Mouse (Mus musculus): ENCODE results near the gene Phf1. TPM values are rescaled to one million over a fixed set of nuclear protein-coding genes. Genes with fewer than 3 reads are reported as not detected.

Phf1 gene
- polyA plus RNA-seq, 1 experiment from 2014 or later = 5.5 TPM

DNA sequence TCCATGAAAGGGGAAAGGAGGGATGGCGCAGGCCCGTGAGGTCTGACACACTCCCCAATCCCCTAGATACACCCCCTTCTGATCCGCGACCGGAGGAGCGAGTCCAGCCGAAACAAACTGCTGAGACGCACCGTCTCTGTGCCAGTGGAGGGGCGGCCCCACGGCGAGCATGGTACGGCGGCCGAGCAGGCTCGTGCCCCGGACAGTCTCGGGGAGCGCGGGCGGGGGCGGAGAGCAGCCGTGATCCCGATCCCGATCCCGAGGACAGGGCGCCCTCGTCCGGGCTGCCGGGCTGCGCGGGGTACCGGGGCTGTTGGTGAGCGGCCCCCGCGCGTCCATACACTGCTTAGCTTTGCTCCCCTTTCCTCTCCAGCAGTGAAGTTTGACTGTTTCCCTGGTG, 13.7 kb downstream of the Phf1 start:
- Histone ChIP-seq H3K4me1 (replicated peaks; ENCODE audit: control insufficient read depth, insufficient read depth, low read length) (peaks cover 32% of the 10 kb centered on the region), H3K27ac (ENCODE audit: low read depth, low read length) (peak overlapping the region; percentile 77), H3K36me3 (ENCODE audit: control insufficient read depth, insufficient read depth, low read length) (no peaks in the 10 kb centered on the region), H3K9me3 (ENCODE audit: control insufficient read depth, low read length) (no peaks in the 10 kb centered on the region), H3K9ac (ENCODE audit: low read depth, low read length) (peak overlapping the region; percentile 73), H3K4me3 (ENCODE audit: low read depth, low read length) (peak overlapping the region; percentile 43), H3K27me3 (ENCODE audit: control insufficient read depth, insufficient read depth, low read length) (no peaks in the 10 kb centered on the region), H3K4me2 (replicated peaks; ENCODE audit: low read depth, low read length) (peak overlapping the region; percentile 78)
- WGBS = 1% methylated on average over 35 of the region's 37 CpGs
- DNase-seq (ENCODE audit: low spot score) (peak; percentile 70), ATAC-seq (ENCODE audit: low FRiP score) (peak; percentile 28)

GRCm38 (mm10) chr17:26947231-26948100, 14.6 kb downstream of the Phf1 start:
- ATAC-seq (ENCODE audit: low FRiP score) = no peak

GRCm38 (mm10) chr17:26948316-26949050, 15.6 kb downstream of the Phf1 start:
- 0 out of 2 replicates have a peak, but pooled peaks have one; percentile 10 for ATAC-seq (ENCODE audit: low FRiP score)
- Histone ChIP-seq H3K9ac (ENCODE audit: low read depth, low read length) (peak overlapping the region; percentile 89), H3K9me3 (ENCODE audit: control insufficient read depth, low read length) (no peaks in the 10 kb centered on the region), H3K27ac (ENCODE audit: low read depth, low read length) (peak overlapping the region; percentile 87), H3K4me2 (replicated peaks; ENCODE audit: low read depth, low read length) (peak overlapping the region; percentile 100), H3K4me1 (replicated peaks; ENCODE audit: control insufficient read depth, insufficient read depth, low read length) (peaks cover 45% of the 10 kb centered on the region), H3K27me3 (ENCODE audit: control insufficient read depth, insufficient read depth, low read length) (no peaks in the 10 kb centered on the region), H3K36me3 (ENCODE audit: control insufficient read depth, insufficient read depth, low read length) (no peaks in the 10 kb centered on the region), H3K4me3 (ENCODE audit: low read depth, low read length) (peak overlapping the region; percentile 68)
- peak; percentile 77 for DNase-seq (ENCODE audit: low spot score)
- under 1% methylated on average over 46 of the region's 87 CpGs for WGBS

More at GRCm38 (mm10) chr17:26947231-26948100, 14.6 kb downstream of the Phf1 start:
- H3K9me3 ChIP-seq (ENCODE audit: control insufficient read depth, low read length) = no peaks in the 10 kb centered on the region
- peak overlapping the region; percentile 43; the same call in 1 of the 2 replicates for H3K4me3 ChIP-seq (ENCODE audit: low read depth, low read length)
- H3K36me3 ChIP-seq (ENCODE audit: control insufficient read depth, insufficient read depth, low read length) = no peaks in the 10 kb centered on the region
- H3K27ac ChIP-seq (ENCODE audit: low read depth, low read length) = peak overlapping the region; percentile 77
- 0 out of 2 replicates have a peak overlapping the region, but pooled peaks have one; percentile 73 for H3K9ac ChIP-seq (ENCODE audit: low read depth, low read length)
- H3K4me2 ChIP-seq (replicated peaks; ENCODE audit: low read depth, low read length) = peak overlapping the region; percentile 78
- no peaks in the 10 kb centered on the region for H3K27me3 ChIP-seq (ENCODE audit: control insufficient read depth, insufficient read depth, low read length)
- WGBS = 25% methylated on average over 12 of the region's 12 CpGs
- H3K4me1 ChIP-seq (replicated peaks; ENCODE audit: control insufficient read depth, insufficient read depth, low read length) = peaks cover 41% of the 10 kb centered on the region
- DNase-seq (ENCODE audit: low spot score) = peak; percentile 30

DNA sequence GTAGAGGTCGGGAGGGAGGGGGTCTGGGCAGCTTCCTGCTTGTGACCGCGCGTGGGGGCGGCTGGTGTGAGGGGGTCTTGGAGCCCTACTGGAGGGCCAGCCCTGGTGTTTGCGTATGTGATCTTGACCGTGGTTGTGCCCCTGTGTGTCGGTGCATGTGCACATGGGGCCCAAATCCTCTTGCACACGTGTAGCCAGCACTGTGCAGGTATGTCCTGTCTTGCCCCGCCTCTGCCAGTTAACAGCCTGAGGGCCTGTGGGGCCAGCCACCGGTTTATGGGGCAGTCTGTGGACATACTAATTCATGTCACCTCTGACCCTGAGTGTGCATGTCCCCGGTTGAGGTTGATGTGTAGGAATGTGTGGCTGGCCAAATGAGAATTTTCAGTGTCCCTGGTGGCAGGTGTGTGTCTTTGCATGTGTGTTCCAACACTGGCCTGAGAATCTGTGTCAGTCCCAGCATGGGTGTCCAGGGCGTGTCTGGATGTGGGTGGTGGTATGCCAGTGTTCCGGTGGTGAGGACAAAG, 16.3 kb downstream of the Phf1 start:
- peaks cover 50% of the 10 kb centered on the region for H3K4me1 ChIP-seq (replicated peaks; ENCODE audit: control insufficient read depth, insufficient read depth, low read length)
- peak overlapping the region; percentile 100 for H3K4me2 ChIP-seq (replicated peaks; ENCODE audit: low read depth, low read length)
- H3K27me3 ChIP-seq (ENCODE audit: control insufficient read depth, insufficient read depth, low read length) = no peaks in the 10 kb centered on the region
- H3K4me3 ChIP-seq (ENCODE audit: low read depth, low read length) = peak overlapping the region; percentile 68
- peak; percentile 56 for DNase-seq (ENCODE audit: low spot score)
- peak overlapping the region; percentile 87 for H3K27ac ChIP-seq (ENCODE audit: low read depth, low read length)
- no peaks in the 10 kb centered on the region for H3K36me3 ChIP-seq (ENCODE audit: control insufficient read depth, insufficient read depth, low read length)
- no peaks in the 10 kb centered on the region for H3K9me3 ChIP-seq (ENCODE audit: control insufficient read depth, low read length)
- WGBS = 10% methylated on average over 9 of the region's 14 CpGs
- peak overlapping the region; percentile 89 for H3K9ac ChIP-seq (ENCODE audit: low read depth, low read length)
- peak; percentile 23; the same call in 1 of the 2 replicates for ATAC-seq (ENCODE audit: low FRiP score)

DNA sequence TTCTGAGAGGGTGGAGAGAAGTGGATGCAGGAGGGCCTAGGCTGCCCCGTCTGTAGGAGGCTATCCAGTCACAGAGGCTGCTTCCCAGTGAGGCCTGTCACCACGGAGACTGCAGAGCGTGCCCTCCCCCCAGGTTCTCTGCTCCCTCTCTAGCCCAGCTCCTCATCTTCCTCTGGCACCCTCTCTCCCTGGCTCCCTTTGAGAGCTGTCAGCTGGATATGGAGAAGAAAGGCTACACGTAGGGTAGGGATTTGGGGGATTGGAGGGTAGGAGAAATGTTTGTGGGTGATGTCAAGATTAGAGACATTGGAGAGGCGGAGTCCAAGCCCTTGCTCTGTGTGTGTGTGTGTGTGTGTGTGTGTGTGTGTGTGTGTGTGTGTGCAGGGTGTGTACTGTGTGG, 17.0 kb downstream of the Phf1 start:
- WGBS = 33% methylated on average over 5 of the region's 5 CpGs
- Histone ChIP-seq H3K9me3 (ENCODE audit: control insufficient read depth, low read length) (no peaks in the 10 kb centered on the region), H3K4me1 (replicated peaks; ENCODE audit: control insufficient read depth, insufficient read depth, low read length) (peaks cover 50% of the 10 kb centered on the region), H3K9ac (ENCODE audit: low read depth, low read length) (0 out of 2 replicates have a peak overlapping the region, but pooled peaks have one; percentile 89), H3K27me3 (ENCODE audit: control insufficient read depth, insufficient read depth, low read length) (no peaks in the 10 kb centered on the region), H3K27ac (ENCODE audit: low read depth, low read length) (peak overlapping the region; percentile 87; the same call in 1 of the 2 replicates), H3K4me2 (replicated peaks; ENCODE audit: low read depth, low read length) (peak overlapping the region; percentile 100; the same call in 1 of the 2 replicates), H3K4me3 (ENCODE audit: low read depth, low read length) (peak overlapping the region; percentile 68; the same call in 1 of the 2 replicates), H3K36me3 (ENCODE audit: control insufficient read depth, insufficient read depth, low read length) (no peaks in the 10 kb centered on the region)
- no peak for DNase-seq (ENCODE audit: low spot score)
- no peak for ATAC-seq (ENCODE audit: low FRiP score)

- no peak for DNase-seq (ENCODE audit: low spot score)
- peak overlapping the region; percentile 56 for H3K9ac ChIP-seq (ENCODE audit: low read depth, low read length)
- WGBS = 39% methylated on average over 7 of the region's 7 CpGs
Observed at GRCm38 (mm10) chr17:26950560-26951288, 17.9 kb downstream of the Phf1 start.

DNA sequence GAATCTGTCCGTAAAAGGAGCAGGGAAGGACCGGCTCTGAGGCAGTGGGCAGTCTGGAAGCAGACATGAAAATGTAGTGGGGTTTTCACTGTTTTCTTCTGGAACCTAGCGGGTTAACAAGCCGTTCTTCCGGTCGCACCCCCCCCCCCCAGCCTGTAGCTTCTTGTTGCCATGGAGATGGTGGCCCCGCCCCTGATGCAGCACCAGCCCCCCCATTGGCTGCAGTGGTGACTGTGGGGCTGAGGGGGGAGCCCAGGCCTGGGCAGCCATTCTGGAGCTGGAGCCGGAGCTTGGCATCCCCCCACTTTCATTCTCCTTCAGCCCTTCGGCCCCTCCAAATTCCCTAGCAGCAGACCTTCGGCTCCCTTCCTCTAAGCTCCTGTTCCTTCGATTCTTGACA, 18.6 kb downstream of the Phf1 start:
- Histone ChIP-seq H3K9ac (ENCODE audit: low read depth, low read length) (peak overlapping the region; percentile 66), H3K4me3 (ENCODE audit: low read depth, low read length) (peak overlapping the region; percentile 27), H3K36me3 (ENCODE audit: control insufficient read depth, insufficient read depth, low read length) (0 out of 2 replicates have a peak, but pooled peaks cover 2% of the 10 kb centered on the region), H3K27ac (ENCODE audit: low read depth, low read length) (peak overlapping the region; percentile 74), H3K4me2 (replicated peaks; ENCODE audit: low read depth, low read length) (peak overlapping the region; percentile 82), H3K4me1 (replicated peaks; ENCODE audit: control insufficient read depth, insufficient read depth, low read length) (peaks cover 43% of the 10 kb centered on the region), H3K27me3 (ENCODE audit: control insufficient read depth, insufficient read depth, low read length) (no peaks in the 10 kb centered on the region), H3K9me3 (ENCODE audit: control insufficient read depth, low read length) (no peaks in the 10 kb centered on the region)
- peak; percentile 88 for DNase-seq (ENCODE audit: low spot score)
- WGBS = under 1% methylated on average over 9 of the region's 11 CpGs
- peak; percentile 70 for ATAC-seq (ENCODE audit: low FRiP score)

More at GRCm38 (mm10) chr17:26950560-26951288, 17.9 kb downstream of the Phf1 start:
- Histone ChIP-seq H3K4me1 (replicated peaks; ENCODE audit: control insufficient read depth, insufficient read depth, low read length) (peaks cover 50% of the 10 kb centered on the region), H3K27me3 (ENCODE audit: control insufficient read depth, insufficient read depth, low read length) (no peaks in the 10 kb centered on the region), H3K4me2 (replicated peaks; ENCODE audit: low read depth, low read length) (peak overlapping the region; percentile 82), H3K27ac (ENCODE audit: low read depth, low read length) (peak overlapping the region; percentile 74), H3K9me3 (ENCODE audit: control insufficient read depth, low read length) (no peaks in the 10 kb centered on the region), H3K36me3 (ENCODE audit: control insufficient read depth, insufficient read depth, low read length) (0 out of 2 replicates have a peak, but pooled peaks cover 2% of the 10 kb centered on the region), H3K4me3 (ENCODE audit: low read depth, low read length) (peak overlapping the region; percentile 27)
- ATAC-seq (ENCODE audit: low FRiP score) = no peak
